Mouse (Mus musculus) frontal cortex, adult (tissue): ENCODE measurements around the gene Eprs.
A peak's percentile ranks its signal among the peaks of the same experiment; 100 is the strongest.

Source experiments
- ATAC-seq: cut with Nextera tagmentation; 2 replicates; pipeline ENCODE4 v1.9.2; 2017; ENCODE audit warnings: mild to moderate bottlenecking, moderate library complexity, mixed read lengths; ENCODE audit not compliant: low TSS enrichment

Gene Eprs

GRCm38 (mm10) chr1:185358211-185358610, 4.6 kb upstream of the Eprs start:
- ATAC-seq = no peak

GRCm38 (mm10) chr1:185363526-185364182, 810 bp downstream of the Eprs start:
- ATAC-seq = peak; percentile 35

- no peak for ATAC-seq
Measured at GRCm38 (mm10) chr1:185364183-185364540, 1.3 kb downstream of the Eprs start.

GRCm38 (mm10) chr1:185367383-185367782, 4.5 kb downstream of the Eprs start:
- ATAC-seq = no peak

GRCm38 (mm10) chr1:185369979-185370378, 7.1 kb downstream of the Eprs start:
- ATAC-seq = no peak

GRCm38 (mm10) chr1:185376390-185376789, 13.5 kb downstream of the Eprs start:
- ATAC-seq = peak; percentile 99

GRCm38 (mm10) chr1:185377429-185377828, 14.6 kb downstream of the Eprs start:
- ATAC-seq = no peak

GRCm38 (mm10) chr1:185401615-185402014, 38.8 kb downstream of the Eprs start:
- peak; percentile 86 for ATAC-seq

GRCm38 (mm10) chr1:185404021-185404420, 41.2 kb downstream of the Eprs start:
- ATAC-seq = peak; percentile 50; the same call in 1 of the 2 replicates

- ATAC-seq = no peak
Measured at GRCm38 (mm10) chr1:185405921-185406320, 43.1 kb downstream of the Eprs start.

GRCm38 (mm10) chr1:185409831-185410230, 47.0 kb downstream of the Eprs start:
- no peak for ATAC-seq

- no peak for ATAC-seq
Measured at GRCm38 (mm10) chr1:185418011-185418410, 55.2 kb downstream of the Eprs start.

GRCm38 (mm10) chr1:185419805-185420204, 57.0 kb downstream of the Eprs start:
- ATAC-seq = no peak

- ATAC-seq = no peak
Measured at GRCm38 (mm10) chr1:185420776-185421175, 57.9 kb downstream of the Eprs start.

GRCm38 (mm10) chr1:185426583-185426982, 63.7 kb downstream of the Eprs start:
- no peak for ATAC-seq

GRCm38 (mm10) chr1:185430488-185430887, 67.6 kb downstream of the Eprs start:
- ATAC-seq = no peak

- no peak for ATAC-seq
Measured at GRCm38 (mm10) chr1:185431245-185431997, 68.6 kb downstream of the Eprs start.

- ATAC-seq = no peak
Measured at GRCm38 (mm10) chr1:185431998-185432317, 69.1 kb downstream of the Eprs start.

- ATAC-seq = no peak
Measured at GRCm38 (mm10) chr1:185433112-185433511, 70.3 kb downstream of the Eprs start.

GRCm38 (mm10) chr1:185438841-185439580, 76.2 kb downstream of the Eprs start:
- peak; percentile 76 for ATAC-seq

- ATAC-seq = no peak
Measured at GRCm38 (mm10) chr1:185441703-185442472, 79.0 kb downstream of the Eprs start.

GRCm38 (mm10) chr1:185448936-185449335, 86.1 kb downstream of the Eprs start:
- no peak for ATAC-seq
